Mouse (Mus musculus): ENCODE data around the gene Otog.

GRCm38 (mm10) chr7:46321242-46321641 lies 80.5 kb downstream of the Otog start:
- TF ChIP-seq CTCF (IDR thresholded peaks at IDR 0.05; ENCODE audit: borderline replicate concordance, insufficient read depth, low read depth, low read length) = no peak
- TF ChIP-seq POLR2A (IDR thresholded peaks at IDR 0.05; ENCODE audit: borderline replicate concordance, insufficient read depth, low read length) = no peak

Measured in cerebellum, adult 2 months (tissue).